Mouse (Mus musculus) adrenal gland, postnatal 10 days (tissue): ENCODE results near the gene Ugcg. TPM values are rescaled to one million over a fixed set of nuclear protein-coding genes. Genes with fewer than 3 reads are reported as not detected.
A peak's percentile ranks its signal among the peaks of the same experiment; 100 is the strongest.

Experiments used
- DNase-seq: peaks from one replicate; pipeline ENCODE4 v3.0.0; 2021; ENCODE audit warnings: mixed read lengths
- long read RNA-seq, 2 experiments: library from polyadenylated mRNA; stranded (forward); transcript quantifications; one replicate each; pipeline ENCODE4 v2.0.0; 2021
- total RNA-seq, 2 experiments: library from RNA; stranded (reverse); gene quantifications; 2 replicates each; pipeline ENCODE4 v1.2.3; 2021

The Ugcg gene
- 10 to 100 TPM; 36.0 to 45.7 TPM for total RNA-seq
- long read RNA-seq, experiment 1, full-length matches to known transcripts, result 26 of 38 reads
- long read RNA-seq, experiment 1, partial matches to known transcripts, result 11 of 38 reads
- long read RNA-seq, experiment 1, other reads (novel, unspliced or antisense), result 1 of 38 reads
- long read RNA-seq, experiment 2, full-length matches to known transcripts, result 22 of 26 reads
- long read RNA-seq, experiment 2, partial matches to known transcripts, result 3 of 26 reads
- long read RNA-seq, experiment 2, other reads (novel, unspliced or antisense), result 1 of 26 reads

GRCm38 (mm10) chr4:59188802-59189545, at the start of gene Ugcg:
Ugcg (plus strand) TSS chr4:59189257.
- DNase-seq, result peak; percentile 89

- no peak for DNase-seq
Observed at GRCm38 (mm10) chr4:59149043-59149442, 40.0 kb upstream of the Ugcg start.

GRCm38 (mm10) chr4:59150907-59151306, 38.1 kb upstream of the Ugcg start:
- DNase-seq, result no peak

GRCm38 (mm10) chr4:59151953-59152352, 37.1 kb upstream of the Ugcg start:
- DNase-seq, result no peak

GRCm38 (mm10) chr4:59156897-59157592, 32.0 kb upstream of the Ugcg start:
- no peak for DNase-seq

- DNase-seq, result no peak
Observed at GRCm38 (mm10) chr4:59157654-59158053, 31.4 kb upstream of the Ugcg start.

DNA sequence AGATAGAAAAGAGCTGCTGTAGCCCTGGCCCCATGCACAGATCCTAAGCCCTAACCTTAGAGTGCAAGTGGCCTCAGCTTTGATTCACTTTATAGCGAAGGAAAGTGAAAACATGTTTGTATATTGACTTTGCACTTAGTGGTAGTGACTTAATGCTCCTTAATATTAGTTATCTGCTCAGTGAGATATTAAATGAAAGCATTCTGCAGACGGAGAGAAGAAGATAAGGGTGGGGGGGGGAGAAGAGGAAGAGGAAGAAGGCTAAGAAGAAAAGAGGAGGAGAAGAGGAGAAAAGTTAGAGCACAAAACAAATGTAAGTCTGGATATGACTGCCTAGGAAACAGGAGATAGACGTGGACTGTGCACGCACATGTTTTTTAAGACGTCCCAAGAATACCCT, 28.8 kb upstream of the Ugcg start:
- DNase-seq, result no peak

DNA sequence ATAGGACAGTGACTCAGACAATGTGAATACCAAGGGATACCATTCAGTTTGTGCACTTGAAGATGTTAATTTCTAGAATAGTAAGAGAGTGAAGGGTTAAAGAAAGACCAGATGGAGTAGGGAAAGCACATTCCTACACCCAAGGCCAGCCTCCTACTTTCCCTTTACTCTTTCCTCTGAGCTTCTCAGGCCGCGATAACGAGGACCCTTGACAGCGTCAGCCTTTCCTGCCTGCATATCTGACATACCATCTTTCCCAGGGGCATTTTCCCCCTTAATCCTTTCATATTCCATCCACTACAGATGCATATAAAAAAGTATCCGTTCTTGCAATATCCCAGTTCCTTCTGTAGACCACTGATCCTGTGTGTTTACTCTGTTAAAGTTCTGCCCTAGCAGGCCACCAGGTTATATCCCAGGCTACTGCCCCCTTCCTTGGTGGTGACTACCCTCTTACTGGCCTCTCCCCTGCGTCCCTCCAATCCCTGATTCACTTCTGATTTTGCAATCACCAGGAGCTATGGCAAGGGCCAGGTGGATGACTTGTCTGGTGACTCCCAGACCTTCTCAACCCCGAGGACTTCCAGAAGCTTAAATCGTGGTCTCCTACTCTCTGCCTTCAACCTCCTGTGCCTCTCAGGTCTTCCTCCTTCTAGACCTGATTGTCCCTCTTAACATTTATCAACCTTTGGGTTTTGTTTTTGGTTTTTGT, 27.9 kb upstream of the Ugcg start:
- no peak for DNase-seq

- DNase-seq, result no peak
Observed at GRCm38 (mm10) chr4:59164034-59164433, 25.0 kb upstream of the Ugcg start.

DNA sequence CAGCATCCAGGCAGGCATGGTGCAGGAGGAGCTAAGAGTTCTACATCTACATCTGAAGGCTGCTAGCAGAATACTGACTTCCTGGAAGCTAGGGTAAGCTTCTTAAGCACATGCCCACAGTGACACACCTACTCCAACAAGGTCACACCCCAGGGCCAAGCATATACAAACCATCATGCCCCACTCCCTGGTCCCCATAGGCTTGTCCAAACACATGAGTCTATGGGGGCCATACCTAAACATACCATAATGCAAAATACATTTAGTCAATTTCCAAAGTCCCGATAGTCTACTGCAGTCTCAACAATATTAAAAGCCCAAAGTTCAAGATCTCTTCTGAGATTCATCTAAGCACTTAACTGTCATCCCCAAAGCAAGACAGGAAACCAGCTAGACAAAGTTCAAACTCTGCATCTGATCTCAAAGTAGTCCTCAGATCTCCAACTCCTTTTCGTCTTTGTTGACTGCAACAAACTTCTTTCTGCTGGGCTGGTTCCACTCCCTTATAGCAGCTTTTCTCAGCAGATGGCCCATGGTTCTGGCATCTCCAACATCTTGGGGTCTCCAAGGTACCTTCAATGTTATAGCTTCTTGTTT, 21.7 kb upstream of the Ugcg start:
- no peak for DNase-seq

GRCm38 (mm10) chr4:59169981-59170380, 19.1 kb upstream of the Ugcg start:
- DNase-seq, result no peak

DNA sequence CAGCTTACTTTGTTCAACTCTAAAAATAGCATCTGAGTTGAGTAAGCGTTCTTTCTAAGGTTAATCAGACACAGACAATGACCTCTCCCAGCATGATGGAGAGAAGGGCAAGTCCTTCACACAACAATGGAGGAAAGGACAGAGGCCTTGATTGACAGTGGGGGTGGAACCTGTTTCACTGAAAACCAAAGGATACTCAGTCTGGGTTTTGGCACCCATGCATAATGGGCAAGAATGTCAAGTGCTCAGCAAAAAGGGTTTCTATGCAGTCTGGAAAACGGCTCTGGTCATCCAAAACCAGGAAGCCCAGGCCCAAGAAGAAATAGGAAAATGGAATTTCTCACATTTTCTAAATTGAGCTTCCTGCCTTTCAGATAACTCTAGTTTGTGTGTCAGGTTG, 16.4 kb upstream of the Ugcg start:
- peak; percentile 47 for DNase-seq

GRCm38 (mm10) chr4:59173181-59173922, 15.7 kb upstream of the Ugcg start:
- DNase-seq, result peak; percentile 41

DNA sequence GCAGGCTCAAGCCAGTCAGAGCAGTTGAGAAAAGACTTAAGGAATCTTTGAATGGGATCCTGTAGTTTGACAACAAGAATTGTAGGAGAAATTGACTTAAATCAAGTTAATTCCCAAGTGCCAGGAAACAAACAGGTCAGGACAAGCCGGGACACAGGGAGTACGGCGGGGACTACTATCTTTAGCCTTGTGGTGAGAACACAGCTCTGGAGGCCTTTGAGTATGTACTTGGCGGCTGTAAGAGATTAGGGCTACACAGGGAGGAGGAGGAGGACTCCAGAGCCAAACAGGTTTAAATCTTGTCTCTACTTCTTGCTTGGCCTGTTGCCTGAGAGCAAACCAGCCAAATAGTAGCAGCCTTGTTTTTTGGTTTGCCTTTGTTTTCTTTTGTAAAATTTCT, 14.1 kb upstream of the Ugcg start:
- DNase-seq, result peak; percentile 27

GRCm38 (mm10) chr4:59175929-59176328, 13.1 kb upstream of the Ugcg start:
- DNase-seq, result no peak

GRCm38 (mm10) chr4:59177566-59177965, 11.5 kb upstream of the Ugcg start:
- DNase-seq, result no peak

- no peak for DNase-seq
Observed at GRCm38 (mm10) chr4:59181320-59182271, 7.5 kb upstream of the Ugcg start.

- DNase-seq, result no peak
Observed at GRCm38 (mm10) chr4:59185671-59186070, 3.4 kb upstream of the Ugcg start.

DNA sequence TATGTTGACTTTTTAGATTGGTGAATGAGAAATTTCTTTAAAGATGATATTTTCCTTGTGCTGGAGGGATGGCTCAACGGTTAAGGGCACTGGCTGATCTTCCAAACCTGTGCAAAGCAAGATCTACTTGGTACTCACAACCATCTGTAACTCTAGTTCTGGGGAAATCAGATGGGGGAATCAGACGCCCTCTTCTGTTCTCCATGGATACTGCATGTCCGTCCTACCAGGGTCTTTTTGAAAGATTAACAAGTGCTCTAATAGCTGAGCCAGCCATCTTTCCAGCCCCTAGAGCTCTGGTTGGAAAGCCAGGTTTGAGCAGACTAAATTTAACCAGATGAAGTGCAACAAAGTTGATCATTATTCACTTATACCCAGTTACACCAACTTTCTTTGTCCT, 1.8 kb upstream of the Ugcg start:
- peak; percentile 61 for DNase-seq

DNA sequence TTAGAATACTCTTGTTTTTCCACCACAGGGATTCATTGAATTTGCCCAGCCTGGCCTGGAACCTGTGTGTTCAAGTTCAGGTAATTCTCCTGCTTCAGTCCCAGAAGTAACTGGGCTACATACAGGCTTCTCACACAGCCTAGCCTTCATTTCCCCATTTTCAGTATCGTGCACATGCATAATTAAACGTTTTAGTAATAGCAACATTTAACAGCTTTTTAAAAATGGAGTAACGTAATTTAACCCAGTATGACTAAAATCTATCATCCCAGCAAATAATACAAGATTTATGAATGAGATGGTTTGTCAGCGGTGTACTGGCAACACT, 619 bp upstream of the Ugcg start:
- DNase-seq, result no peak
